Mouse (Mus musculus): Measurements from ENCODE around the gene Adgrl3.

The Adgrl3 gene

DNA sequence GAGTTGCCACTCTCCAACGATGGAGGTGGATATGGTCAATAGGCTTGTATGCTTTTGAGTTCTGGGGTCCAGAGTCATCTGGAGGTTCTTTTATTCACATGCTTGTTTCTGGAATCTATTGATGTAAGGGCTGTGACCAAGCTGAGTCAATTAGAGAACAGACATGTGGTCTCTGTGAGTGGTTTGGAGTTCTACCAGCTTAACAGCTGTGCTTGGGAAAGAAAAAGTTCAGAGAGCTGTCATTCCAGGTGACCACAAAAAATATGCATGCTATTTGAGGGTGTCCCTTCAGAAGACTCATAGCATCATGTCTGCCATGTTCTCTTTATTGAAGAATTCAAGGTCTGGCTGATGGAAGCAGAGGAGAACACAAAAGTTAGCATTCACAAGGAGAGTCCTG, 53.9 kb downstream of the Adgrl3 start:
- DNase-seq (ENCODE audit: low read depth, low spot score) = no peak

DNA sequence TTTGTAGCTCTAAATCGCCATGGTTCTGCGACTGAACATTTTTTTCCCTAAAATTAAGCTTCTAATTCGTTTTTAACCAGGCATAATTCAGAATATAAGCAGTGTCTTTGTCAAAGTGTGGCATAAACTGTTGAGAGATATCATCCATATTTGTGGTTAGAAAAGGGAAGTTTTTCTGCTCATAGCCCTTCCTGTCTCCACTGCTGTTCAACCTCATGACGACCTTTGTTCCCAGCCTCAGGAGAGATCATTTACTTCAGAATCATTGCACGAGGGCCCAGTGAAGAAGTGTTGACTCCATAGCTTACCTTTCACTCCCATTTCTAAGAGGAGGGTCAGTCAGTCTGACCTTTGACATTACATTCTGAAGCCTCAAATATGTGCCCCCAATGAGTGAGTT, 56.4 kb downstream of the Adgrl3 start:
- DNase-seq (ENCODE audit: low read depth, low spot score) = no peak

DNA sequence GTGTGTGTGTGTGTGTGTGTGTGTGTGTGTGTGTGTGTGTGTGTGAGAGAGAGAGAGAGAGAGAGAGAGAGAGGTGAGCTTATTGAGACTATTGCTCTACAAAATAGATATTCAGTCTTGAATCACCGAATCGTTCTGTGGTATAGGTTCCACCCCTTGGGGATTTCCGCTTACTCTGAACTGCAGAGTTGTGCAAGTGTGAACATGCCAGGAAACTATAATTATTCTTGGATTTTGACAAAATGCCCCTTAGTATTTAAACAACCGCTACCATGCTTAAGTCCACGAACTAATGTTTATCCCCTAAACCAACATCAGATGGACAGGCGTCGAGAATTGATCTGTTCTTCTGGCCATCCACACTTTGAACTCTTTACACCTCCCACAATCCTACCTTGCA, 57.1 kb downstream of the Adgrl3 start:
- no peak for DNase-seq (ENCODE audit: low read depth, low spot score)

DNA sequence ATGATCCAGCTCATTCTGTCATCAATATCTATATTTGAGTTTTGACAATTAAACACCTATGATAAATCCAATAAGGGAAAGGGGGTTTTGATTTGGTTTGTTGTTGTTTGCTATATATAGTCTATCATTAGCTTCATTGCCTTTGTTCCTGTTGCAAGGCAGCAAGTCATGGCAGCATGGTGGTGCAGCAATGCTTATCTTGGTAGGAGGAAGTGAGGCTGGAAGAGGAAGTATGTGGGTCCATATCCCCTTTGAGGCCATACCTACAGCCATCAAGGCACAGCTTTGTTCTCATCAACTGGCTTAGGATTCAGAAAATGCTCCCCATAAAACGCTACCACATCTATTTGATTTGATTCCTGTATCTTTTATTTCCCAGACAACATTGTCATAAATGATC, 58.1 kb downstream of the Adgrl3 start:
- no peak for DNase-seq (ENCODE audit: low read depth, low spot score)

DNA sequence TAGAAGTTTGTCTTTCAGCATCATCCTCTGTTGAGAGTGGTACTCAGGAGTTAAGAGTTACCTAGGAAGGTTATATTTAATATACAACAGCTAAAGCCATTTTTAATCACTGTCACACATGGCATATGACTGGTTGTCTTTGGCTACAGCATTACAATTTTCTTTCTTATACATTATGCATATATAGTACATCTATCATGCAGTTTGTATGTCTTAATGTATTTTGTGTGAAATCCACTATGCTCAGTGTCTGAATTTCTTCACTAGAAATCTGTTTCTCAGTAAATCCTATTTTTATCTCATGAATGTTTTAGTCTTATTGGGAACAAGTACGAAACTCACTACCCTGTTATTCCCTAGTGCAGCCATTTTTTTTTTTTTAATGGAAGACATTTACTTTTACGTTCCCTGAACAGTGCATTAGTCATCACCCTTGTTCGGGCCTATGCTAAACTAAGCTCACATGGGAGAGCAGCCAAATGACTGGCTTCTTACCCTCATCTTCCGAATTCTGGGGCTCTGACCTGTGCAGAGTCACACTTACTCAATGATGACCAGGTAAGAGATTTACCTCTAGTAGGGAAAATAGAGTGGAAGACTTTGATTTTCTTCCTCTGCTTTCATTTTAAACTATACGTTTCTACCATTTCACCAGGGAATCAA, 63.9 kb downstream of the Adgrl3 start:
- DNase-seq (ENCODE audit: low read depth, low spot score) = no peak

DNA sequence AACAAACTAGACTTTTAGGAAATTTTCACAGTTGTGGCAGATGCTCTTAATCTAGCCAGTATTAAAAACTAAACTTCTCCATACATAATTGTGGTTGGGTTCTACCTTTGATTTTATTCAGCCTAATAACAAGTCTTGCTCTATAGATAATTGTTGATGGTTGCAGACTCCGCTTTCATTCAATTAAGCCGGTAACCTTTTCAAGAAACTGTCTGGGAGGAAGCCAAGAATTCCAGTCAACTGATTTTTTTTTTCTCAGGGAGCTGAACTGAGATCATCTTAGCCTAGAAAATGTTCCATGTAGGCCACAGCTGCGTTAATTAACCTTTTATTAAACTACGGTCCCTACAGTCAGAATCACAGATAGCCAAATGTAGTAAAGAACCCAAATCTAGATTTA, 65.2 kb downstream of the Adgrl3 start:
- DNase-seq (ENCODE audit: low read depth, low spot score) = no peak

DNA sequence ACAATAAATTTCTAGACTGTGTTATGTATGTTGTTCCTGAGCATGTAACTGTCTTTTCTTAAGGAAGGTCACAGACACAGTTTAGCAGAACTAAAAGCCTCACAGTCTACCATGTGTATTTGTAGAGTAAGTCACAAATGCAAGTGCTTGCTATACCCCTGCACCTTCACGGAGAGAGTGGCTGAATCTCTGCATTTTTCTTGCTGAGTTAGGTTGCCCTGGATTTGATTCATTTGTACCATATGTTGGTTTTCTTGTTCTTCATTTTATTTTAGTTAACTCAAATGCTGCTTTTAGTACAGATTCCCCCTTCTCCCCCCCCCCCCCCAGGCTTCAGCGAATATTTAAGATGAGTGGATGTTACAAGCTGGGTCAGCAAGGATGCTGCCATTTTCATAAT, 68.7 kb downstream of the Adgrl3 start:
- DNase-seq (ENCODE audit: low read depth, low spot score) = peak; percentile 49

DNA sequence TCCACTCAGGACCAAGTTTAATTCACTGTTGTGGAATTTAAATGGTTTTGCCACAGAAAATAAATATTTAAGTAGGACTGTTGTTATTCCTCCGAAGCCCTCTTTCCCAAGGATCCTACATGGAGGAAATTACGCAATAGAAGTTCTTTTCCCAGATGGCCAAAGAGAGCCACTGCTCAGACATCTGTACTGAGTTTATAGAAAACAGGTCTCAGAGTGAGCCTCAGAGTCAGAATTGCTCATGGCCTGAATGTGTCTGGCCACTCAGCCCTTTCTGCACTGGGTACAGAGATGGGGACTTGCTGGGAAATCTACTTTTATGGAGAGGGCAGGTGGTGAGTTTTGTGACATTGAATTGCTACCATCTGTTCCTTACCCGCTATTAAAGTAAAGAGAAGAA, 74.7 kb downstream of the Adgrl3 start:
- no peak for DNase-seq (ENCODE audit: low read depth, low spot score)

DNA sequence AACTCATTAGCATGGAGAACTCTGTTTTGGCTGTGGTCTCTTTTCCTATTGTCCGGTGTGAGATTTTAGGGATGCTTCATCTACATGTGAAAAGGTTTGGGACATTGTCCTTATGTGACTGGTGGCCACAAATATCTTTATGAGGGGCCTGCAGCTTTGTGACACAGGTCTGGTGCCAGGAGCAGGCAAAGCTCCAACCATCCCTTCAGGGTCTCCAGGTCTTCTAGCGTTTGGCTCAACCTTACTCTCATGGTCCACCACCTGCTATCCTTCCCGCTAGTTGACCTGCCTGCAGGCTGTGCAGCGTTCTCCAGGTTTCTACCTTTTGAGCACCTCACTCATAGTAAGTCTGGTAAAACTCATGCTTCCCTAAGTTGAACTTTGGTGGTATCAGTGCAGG, 77.2 kb downstream of the Adgrl3 start:
- no peak for DNase-seq (ENCODE audit: low read depth, low spot score)

DNA sequence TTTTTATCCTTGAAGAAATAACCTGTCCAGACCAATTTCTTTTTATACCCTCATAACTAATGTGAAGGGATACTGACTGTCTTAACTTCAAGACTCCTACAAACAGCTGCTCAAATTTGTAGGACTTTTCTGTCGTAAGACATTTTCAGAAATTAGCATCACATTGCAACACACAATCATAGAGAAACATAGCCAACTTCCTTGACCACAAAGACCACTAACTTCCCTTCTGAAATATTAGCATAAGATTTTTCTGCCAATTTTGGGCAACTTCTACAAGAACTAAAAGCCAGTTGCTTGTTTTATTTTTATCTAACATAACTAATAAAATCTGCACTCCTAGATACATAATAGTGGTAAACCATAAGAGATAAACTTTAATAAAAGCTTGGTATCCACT, 87.5 kb downstream of the Adgrl3 start:
- DNase-seq (ENCODE audit: low read depth, low spot score) = no peak

DNA sequence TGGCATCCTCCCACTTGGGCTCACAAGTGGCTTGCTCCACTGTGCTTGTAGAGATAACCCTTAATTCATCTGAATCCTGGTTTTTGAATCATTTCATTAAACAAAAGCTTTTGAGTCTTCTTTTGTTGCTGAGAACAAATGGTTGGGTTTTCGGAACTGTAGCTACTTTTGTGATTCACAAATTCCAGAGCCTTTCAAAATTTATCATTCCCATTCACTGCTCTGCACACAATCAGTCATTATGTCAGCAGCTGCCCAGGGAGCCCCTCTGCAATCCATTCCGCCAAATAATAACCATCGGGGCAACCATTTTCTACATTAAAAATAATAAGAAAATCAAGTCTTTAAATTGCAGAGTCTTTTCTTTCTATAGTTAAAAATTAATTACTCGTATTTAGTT, 104.5 kb downstream of the Adgrl3 start:
- DNase-seq (ENCODE audit: low read depth, low spot score) = no peak

DNA sequence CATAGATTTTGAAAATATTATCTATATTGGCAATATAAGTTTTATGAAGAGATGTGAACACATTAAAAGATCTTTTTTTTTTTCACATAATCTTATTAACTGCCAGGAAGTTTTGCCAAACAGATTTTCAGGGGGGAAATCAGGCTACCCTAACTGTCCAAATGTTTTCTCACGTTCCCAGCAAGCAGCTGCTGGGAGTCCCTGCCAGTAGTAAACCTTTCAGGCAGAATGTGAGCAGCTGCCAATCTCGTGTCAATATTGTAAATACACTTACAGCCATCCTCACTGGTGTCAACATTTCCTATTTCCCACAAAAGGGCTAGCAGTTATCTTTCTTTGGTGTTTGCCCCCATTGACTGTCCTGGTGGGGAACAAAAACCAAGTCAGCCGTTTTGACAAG, 107.7 kb downstream of the Adgrl3 start:
- no peak for DNase-seq (ENCODE audit: low read depth, low spot score)

DNA sequence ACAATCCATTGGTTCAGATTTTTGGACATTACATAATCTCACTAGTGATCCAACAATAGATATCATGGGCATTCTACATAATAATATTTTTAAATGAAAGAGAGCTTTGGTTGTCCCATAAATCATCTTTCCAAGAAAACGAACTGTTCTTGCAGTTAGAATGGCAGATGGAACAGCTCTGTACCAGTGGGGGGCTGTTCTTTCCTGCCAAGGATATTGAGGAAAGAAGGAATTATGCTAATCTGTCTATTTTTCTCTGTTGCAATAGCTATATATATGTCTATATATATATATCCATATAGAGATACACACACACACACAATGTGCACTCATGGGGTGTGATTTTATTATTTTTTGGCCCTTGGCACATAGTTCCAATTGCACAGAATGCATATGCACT, 116.5 kb downstream of the Adgrl3 start:
- peak; percentile 23 for DNase-seq (ENCODE audit: low read depth, low spot score)

DNA sequence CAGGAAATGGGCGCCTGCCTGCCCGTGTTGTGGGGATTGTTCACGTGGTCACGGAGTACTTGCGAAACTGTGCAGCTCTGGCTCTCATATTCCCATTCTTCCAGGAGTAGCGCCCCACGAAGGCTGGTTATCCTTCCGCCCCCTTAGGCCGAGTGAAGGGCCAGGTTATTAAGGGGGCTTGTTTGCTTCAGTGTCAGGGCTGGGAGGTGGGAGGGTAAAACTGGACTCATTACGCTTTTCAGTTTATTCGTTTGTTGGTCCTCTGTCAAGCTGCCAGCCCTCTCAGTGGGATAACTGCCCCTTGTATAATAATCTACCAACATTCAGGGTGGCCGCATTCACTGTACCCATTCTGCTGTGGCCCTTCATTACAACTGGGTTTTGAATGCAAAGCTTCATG, 135.9 kb downstream of the Adgrl3 start:
- DNase-seq (ENCODE audit: low read depth, low spot score) = no peak

DNA sequence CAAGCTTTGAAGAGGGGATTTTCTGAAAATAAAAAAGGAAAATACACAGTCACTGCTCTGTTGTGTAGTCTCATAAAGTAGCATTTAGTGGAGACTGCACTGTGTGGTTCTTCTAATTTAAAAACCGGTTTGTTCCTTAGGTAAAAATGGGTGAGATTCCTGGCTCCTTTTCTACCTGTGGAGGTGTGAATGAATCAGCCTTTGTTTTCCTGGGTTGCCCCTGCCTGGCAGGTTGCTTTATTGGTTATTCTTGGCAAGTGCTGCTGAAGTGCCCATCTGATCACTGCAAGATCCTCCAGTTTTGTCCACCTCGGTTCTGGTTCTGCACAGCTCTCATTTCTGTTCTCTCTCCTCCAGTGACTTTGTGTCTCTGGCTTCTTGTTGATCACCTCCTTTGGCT, 136.3 kb downstream of the Adgrl3 start:
- peak; percentile 33 for DNase-seq (ENCODE audit: low read depth, low spot score)

DNA sequence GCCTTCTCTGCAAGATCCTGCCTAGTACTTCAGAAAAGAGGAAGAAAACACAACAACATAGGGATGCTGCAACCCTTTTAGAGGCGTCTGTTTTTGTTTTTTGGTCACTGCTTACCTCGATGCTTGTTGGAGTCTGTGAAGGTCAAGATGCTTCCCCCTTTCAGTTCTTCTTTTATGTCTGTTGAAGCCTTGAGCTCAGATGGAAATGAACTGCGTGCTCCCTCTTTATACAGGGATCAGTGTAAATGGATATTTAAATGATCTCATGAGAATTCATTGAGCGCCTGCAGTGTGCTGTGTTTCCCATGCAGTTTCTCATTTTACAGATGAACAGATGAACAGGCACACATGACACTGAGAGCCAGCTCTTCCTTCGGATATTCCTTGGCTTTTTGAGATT, 136.9 kb downstream of the Adgrl3 start:
- DNase-seq (ENCODE audit: low read depth, low spot score) = no peak

DNA sequence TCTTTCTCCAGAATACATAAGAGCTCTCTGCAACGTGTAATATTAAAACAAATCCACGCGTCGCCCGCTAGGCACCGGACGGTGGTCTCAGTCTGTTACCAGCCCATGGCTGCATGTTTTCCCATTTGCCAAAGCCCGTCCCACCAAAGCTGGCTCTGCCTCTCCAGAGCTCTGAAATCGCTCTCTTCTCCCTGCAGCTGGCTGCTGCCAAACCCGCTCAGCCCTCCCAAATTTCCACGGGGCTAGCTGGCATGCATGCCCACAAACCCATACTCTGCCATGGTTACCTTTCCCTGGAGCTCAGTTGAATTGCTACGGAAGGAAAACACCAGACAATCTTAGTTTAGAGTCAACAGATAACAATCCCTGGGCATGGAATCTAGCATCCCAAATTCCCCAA, 139.1 kb downstream of the Adgrl3 start:
- DNase-seq (ENCODE audit: low read depth, low spot score) = no peak

DNA sequence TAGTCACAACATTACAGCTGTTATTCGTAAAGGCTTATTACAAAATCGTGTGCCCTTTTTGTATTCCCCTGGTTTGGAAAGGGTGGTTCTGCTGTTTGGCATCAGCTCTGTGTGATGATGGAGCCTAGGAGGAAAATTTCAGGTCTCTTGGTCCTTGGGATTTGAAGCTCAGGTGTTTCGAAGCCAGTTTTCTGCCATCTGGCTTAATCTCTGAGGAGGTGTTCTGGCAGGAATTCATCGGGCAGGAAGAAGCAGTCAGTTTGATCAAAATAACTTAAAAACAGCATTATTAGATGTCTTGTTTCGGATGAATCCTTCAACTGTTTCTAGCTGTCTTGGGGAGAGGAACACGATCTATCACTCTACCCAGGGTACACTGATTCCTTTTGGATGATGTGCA, 140.5 kb downstream of the Adgrl3 start:
- DNase-seq (ENCODE audit: low read depth, low spot score) = no peak

DNA sequence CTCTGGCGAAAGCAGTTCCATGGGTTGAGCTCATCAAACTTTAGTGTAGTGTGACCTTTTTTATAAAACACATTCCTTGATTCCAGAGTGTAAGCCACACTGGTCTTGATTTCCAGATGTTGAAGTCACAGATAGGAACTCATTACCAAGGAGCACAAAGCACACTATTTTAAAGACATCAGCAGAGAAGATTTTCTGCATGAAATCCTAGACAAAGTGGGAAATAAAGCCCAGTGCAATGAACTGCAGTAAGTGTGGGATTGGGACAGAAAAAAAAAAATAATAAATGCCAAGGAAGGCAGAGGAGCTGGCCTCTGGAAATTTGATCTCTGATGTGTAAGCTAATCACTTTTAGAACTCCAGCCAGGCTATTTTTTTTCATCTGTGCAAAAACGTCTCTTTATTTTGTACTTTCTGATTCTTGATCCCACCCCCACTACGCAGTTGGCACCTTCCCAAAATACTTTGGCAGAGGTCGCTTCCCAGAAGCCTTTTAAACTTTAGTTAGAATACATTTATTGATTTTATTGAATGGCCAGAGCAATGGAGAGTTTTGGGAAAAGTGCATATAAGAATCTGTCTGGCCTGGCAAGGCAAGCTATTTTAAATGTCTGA, 169.0 kb downstream of the Adgrl3 start:
- DNase-seq (ENCODE audit: low read depth, low spot score) = no peak

DNA sequence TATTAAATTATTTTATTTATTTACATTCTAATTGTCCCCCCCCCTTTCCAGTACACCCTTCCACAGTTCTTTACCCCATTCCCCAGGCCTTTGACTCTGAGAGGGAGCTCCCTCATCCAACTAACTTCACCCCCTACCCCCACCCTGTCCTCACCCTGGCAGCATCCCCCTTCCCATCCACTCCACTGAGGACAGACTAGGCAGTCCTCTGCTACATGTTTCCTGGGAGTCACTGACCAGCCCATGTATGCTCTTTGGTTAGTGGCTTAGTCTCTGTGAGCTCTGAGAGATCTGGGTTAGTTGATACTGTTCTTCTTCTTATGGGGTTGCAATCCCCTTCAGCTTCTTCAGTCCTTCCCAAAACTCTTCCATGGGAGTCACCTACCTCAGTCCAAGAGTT, 180.4 kb downstream of the Adgrl3 start:
- no peak for DNase-seq (ENCODE audit: low read depth, low spot score)

DNA sequence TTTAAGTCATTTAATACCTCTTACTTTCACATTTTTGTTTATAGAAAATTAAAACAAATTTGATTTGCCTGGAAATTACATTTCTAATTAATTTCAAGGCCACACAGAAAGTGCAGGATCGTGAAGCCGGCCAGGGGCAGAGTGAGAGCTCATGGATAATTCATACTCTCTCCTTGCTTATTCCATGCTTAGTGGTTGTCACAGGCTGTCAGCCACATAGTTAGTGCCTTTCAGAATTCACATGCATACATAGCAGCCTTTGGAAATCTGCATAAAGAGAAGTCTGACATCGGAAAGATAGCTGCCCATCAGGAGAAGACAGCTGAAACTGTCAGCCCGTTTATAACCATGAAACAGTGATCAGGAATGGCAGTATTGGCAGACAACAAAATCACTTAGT, 181.9 kb downstream of the Adgrl3 start:
- DNase-seq (ENCODE audit: low read depth, low spot score) = no peak

DNA sequence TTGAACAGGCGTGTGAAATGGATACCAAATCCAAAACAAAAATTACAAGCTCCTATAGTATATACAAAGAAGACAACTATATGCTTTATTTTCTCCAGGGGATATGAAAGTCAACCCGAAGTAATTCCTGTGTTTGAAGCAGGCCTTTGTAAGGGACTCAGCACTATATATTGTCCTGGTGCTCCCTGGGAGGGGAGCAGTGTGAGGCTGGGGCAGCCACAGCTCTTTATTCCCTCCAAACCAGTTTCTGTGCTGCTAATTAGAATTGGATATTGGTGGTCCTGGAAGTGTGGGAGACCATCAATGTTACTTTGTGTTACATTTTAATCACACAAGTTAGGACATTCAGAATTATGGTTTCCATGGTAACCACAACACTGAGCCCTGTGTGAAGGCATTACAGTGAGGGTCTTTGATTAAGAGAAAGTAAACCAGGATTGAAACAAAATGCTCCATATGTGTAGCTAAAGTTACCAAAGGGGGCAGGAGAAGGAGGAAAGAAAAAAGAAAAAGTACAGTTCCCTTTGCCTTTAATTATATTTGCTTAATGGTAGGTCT, 198.6 kb downstream of the Adgrl3 start:
- DNase-seq (ENCODE audit: low read depth, low spot score) = no peak

DNA sequence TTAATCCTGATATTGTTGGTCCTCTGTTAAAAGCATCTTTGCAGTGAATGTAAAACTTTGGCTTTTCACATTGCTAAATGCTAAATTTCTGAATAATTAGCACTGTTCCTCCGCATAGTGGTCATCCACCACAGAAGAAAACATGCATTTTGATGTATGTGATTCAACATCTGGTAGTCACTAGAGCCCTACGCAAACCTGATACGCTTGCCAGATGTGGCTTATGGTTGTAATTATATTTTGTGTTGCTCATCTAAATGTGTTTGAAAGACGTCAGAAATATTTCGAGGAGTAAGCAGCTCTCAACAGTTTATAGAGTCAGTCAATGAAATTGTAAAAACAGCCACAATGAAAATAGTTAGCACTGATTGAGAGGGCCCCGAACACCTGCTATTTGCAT, 204.5 kb downstream of the Adgrl3 start:
- no peak for DNase-seq (ENCODE audit: low read depth, low spot score)

DNA sequence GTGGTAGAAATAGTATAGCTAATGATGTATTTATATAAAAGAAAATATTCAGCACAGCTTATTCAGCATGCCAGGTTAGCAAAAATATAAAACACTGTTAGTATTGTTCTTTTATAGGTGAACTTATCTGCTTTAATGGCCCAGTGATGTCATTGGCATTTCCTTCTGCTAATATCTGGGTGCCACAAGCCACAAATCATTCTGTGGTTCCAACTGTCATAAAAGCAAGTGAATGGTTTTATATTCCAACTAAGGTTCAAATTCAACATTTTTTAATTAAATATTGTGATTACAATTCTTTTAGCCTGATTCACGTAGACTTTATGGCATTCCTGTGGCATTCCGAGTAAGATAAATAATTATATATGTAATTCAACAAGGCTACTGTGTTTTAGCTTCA, 205.5 kb downstream of the Adgrl3 start:
- no peak for DNase-seq (ENCODE audit: low read depth, low spot score)

Measured in telencephalon, adult 2 months (tissue).